Mouse (Mus musculus) neural tube, embryonic 13.5 days (tissue): ENCODE measurements around the gene Fbxw11. TPM values are rescaled to one million over a fixed set of nuclear protein-coding genes. Genes with fewer than 3 reads are reported as not detected.
"Not testable (repeated sequence)": the region's sequence is repeated elsewhere in the genome, so short reads cannot be mapped to it uniquely, and the experiment has no call there.

Source experiments
- ATAC-seq: fragments of 200-750 bp; cut with Nextera tagmentation; 2 replicates; pipeline ENCODE4 v1.8.0; 2017; ENCODE audit warnings: low read depth, mild to moderate bottlenecking, moderate TSS enrichment, moderate library complexity
- H3K27ac ChIP-seq: fragments of 300-500 bp; sonication (generic); replicated peaks from 2 replicates; pipeline ENCODE4 v1.5.1; 2015; ENCODE audit warnings: moderate library complexity, mild to moderate bottlenecking, inconsistent platforms
- H3K27me3 ChIP-seq: fragments of 300-500 bp; sonication (generic); 2 replicates; pipeline ENCODE4 v1.6.1; 2015; ENCODE audit warnings: mild to moderate bottlenecking, inconsistent platforms
- H3K36me3 ChIP-seq: fragments of 300-500 bp; sonication (generic); 2 replicates; pipeline ENCODE4 v1.6.1; 2015; ENCODE audit warnings: mild to moderate bottlenecking, inconsistent platforms
- H3K4me1 ChIP-seq: fragments of 300-500 bp; sonication (generic); replicated peaks from 2 replicates; pipeline ENCODE4 v1.6.1; 2015; ENCODE audit warnings: inconsistent platforms
- H3K4me2 ChIP-seq: fragments of 300-500 bp; sonication (generic); 2 replicates; pipeline ENCODE4 v1.6.1; 2015; ENCODE audit warnings: inconsistent platforms, mild to moderate bottlenecking, moderate library complexity
- H3K4me3 ChIP-seq: fragments of 300-500 bp; sonication (generic); 2 replicates; pipeline ENCODE4 v1.5.1; 2015; ENCODE audit warnings: mild to moderate bottlenecking, inconsistent platforms
- H3K9ac ChIP-seq: fragments of 300-500 bp; sonication (generic); 2 replicates; pipeline ENCODE4 v1.6.1; 2015; ENCODE audit warnings: moderate library complexity, mild to moderate bottlenecking, inconsistent platforms
- H3K9me3 ChIP-seq: fragments of 300-500 bp; sonication (generic); 2 replicates; pipeline ENCODE4 v1.6.1; 2016; ENCODE audit warnings: inconsistent platforms
- WGBS: fragments of 180-500 bp; shearing (Covaris S2); methylation state at CpG from one replicate; pipeline ENCODE4 v1.1.7; 2015; 5-methylcytosine and 5-hydroxymethylcytosine counted together
- polyA plus RNA-seq: library from polyadenylated mRNA; unstranded; fragments of >200 nt; fragmentation: Nextera tagmentation; extraction: Ambion mirVana; gene quantifications from 2 replicates; pipeline ENCODE4 v1.2.1, GENCODE M21; 2015

Gene Fbxw11
- polyA plus RNA-seq, 1 experiment from 2014 or later, result 106 TPM

- no peak for ATAC-seq
- Histone ChIP-seq H3K9me3 (no peaks in the 10 kb centered on the region), H3K4me2 (no peak overlapping the region), H3K27me3 (no peaks in the 10 kb centered on the region), H3K36me3 (no peaks in the 10 kb centered on the region), H3K4me1 (peaks cover 44% of the 10 kb centered on the region), H3K27ac (no peak overlapping the region), H3K4me3 (no peak overlapping the region), H3K9ac (no peak overlapping the region)
- WGBS, result 87% methylated on average over 5 of the region's 5 CpGs
Observed at GRCm38 (mm10) chr11:32682335-32683102, 40.0 kb downstream of the Fbxw11 start.

- WGBS, result 84% methylated on average over 3 of the region's 3 CpGs
- Histone ChIP-seq H3K27ac (no peak overlapping the region), H3K9ac (no peak overlapping the region), H3K4me2 (no peak overlapping the region), H3K27me3 (no peaks in the 10 kb centered on the region), H3K36me3 (no peaks in the 10 kb centered on the region), H3K9me3 (no peaks in the 10 kb centered on the region), H3K4me3 (no peak overlapping the region), H3K4me1 (peaks cover 31% of the 10 kb centered on the region)
- no peak for ATAC-seq
Observed at GRCm38 (mm10) chr11:32684690-32685254, 42.2 kb downstream of the Fbxw11 start.

- Histone ChIP-seq H3K9ac (no peak overlapping the region), H3K27ac (no peak overlapping the region), H3K27me3 (no peaks in the 10 kb centered on the region), H3K4me2 (no peak overlapping the region), H3K9me3 (no peaks in the 10 kb centered on the region), H3K36me3 (no peaks in the 10 kb centered on the region), H3K4me3 (no peak overlapping the region), H3K4me1 (peaks cover 18% of the 10 kb centered on the region)
- 95% methylated on average over 2 of the region's 2 CpGs for WGBS
- ATAC-seq, result no peak
Observed at GRCm38 (mm10) chr11:32688245-32688855, 45.8 kb downstream of the Fbxw11 start.

- no peaks in the 10 kb centered on the region for H3K36me3 ChIP-seq
- no peaks in the 10 kb centered on the region for H3K27me3 ChIP-seq
- H3K27ac ChIP-seq, result no peak overlapping the region
- WGBS, result 90% methylated on average over 1 of the region's 1 CpGs
- H3K4me1 ChIP-seq, result peaks cover 17% of the 10 kb centered on the region
- H3K4me3 ChIP-seq, result no peak overlapping the region
- no peak overlapping the region for H3K4me2 ChIP-seq
- no peaks in the 10 kb centered on the region for H3K9me3 ChIP-seq
- no peak for ATAC-seq
- H3K9ac ChIP-seq, result no peak overlapping the region
Observed at GRCm38 (mm10) chr11:32689510-32689909, 47.0 kb downstream of the Fbxw11 start.

- Histone ChIP-seq H3K9me3 (no peaks in the 10 kb centered on the region), H3K27me3 (no peaks in the 10 kb centered on the region), H3K4me3 (no peak overlapping the region), H3K4me2 (no peak overlapping the region), H3K36me3 (no peaks in the 10 kb centered on the region), H3K9ac (no peak overlapping the region), H3K27ac (no peak overlapping the region), H3K4me1 (peaks cover 32% of the 10 kb centered on the region)
- 86% methylated on average over 1 of the region's 1 CpGs for WGBS
- ATAC-seq, result no peak
Observed at GRCm38 (mm10) chr11:32692834-32693233, 50.3 kb downstream of the Fbxw11 start.

GRCm38 (mm10) chr11:32693431-32694141, 51.1 kb downstream of the Fbxw11 start:
- peak; percentile 51; the same call in 1 of the 2 replicates for ATAC-seq
- Histone ChIP-seq H3K36me3 (no peaks in the 10 kb centered on the region), H3K27ac (peak overlapping the region; percentile 54; the same call in 1 of the 2 replicates), H3K9me3 (no peaks in the 10 kb centered on the region), H3K4me2 (no peak overlapping the region), H3K4me1 (peaks cover 37% of the 10 kb centered on the region), H3K4me3 (no peak overlapping the region), H3K9ac (no peak overlapping the region), H3K27me3 (no peaks in the 10 kb centered on the region)
- 51% methylated on average over 7 of the region's 7 CpGs for WGBS

GRCm38 (mm10) chr11:32694322-32695003, 51.9 kb downstream of the Fbxw11 start:
- H3K4me3 ChIP-seq, H3K9me3 ChIP-seq, H3K9ac ChIP-seq, ATAC-seq, H3K27me3 ChIP-seq, H3K4me2 ChIP-seq, H3K36me3 ChIP-seq: not testable (repeated sequence)
- WGBS, result 54% methylated on average over 9 of the region's 9 CpGs
- Histone ChIP-seq H3K27ac (peak overlapping the region; percentile 54; the same call in 1 of the 2 replicates), H3K4me1 (peaks cover 37% of the 10 kb centered on the region)

GRCm38 (mm10) chr11:32696446-32697090, 54.0 kb downstream of the Fbxw11 start:
- no peak overlapping the region for H3K27ac ChIP-seq
- H3K9me3 ChIP-seq, result no peaks in the 10 kb centered on the region
- peaks cover 40% of the 10 kb centered on the region for H3K4me1 ChIP-seq
- H3K4me2 ChIP-seq, result no peak overlapping the region
- no peak for ATAC-seq
- no peaks in the 10 kb centered on the region for H3K36me3 ChIP-seq
- 51% methylated on average over 2 of the region's 2 CpGs for WGBS
- H3K9ac ChIP-seq, result no peak overlapping the region
- H3K27me3 ChIP-seq, result no peaks in the 10 kb centered on the region
- H3K4me3 ChIP-seq, result no peak overlapping the region

- Histone ChIP-seq H3K36me3 (no peaks in the 10 kb centered on the region), H3K9me3 (no peaks in the 10 kb centered on the region), H3K9ac (no peak overlapping the region), H3K27ac (no peak overlapping the region), H3K27me3 (no peaks in the 10 kb centered on the region), H3K4me2 (no peak overlapping the region), H3K4me3 (no peak overlapping the region), H3K4me1 (peaks cover 46% of the 10 kb centered on the region)
- no peak for ATAC-seq
- 71% methylated on average over 3 of the region's 3 CpGs for WGBS
Observed at GRCm38 (mm10) chr11:32697695-32698094, 55.2 kb downstream of the Fbxw11 start.

GRCm38 (mm10) chr11:32699913-32700493, 57.5 kb downstream of the Fbxw11 start:
- 93% methylated on average over 3 of the region's 3 CpGs for WGBS
- Histone ChIP-seq H3K36me3 (no peaks in the 10 kb centered on the region), H3K9ac (no peak overlapping the region), H3K4me3 (no peak overlapping the region), H3K4me2 (no peak overlapping the region), H3K9me3 (no peaks in the 10 kb centered on the region), H3K27me3 (no peaks in the 10 kb centered on the region), H3K4me1 (peaks cover 51% of the 10 kb centered on the region), H3K27ac (no peak overlapping the region)
- ATAC-seq, result no peak

GRCm38 (mm10) chr11:32701566-32701965, 59.0 kb downstream of the Fbxw11 start:
- WGBS, result 65% methylated on average over 3 of the region's 3 CpGs
- Histone ChIP-seq H3K4me2 (no peak overlapping the region), H3K27me3 (no peaks in the 10 kb centered on the region), H3K36me3 (no peaks in the 10 kb centered on the region), H3K4me3 (no peak overlapping the region), H3K27ac (no peak overlapping the region), H3K4me1 (peaks cover 39% of the 10 kb centered on the region), H3K9me3 (no peaks in the 10 kb centered on the region), H3K9ac (no peak overlapping the region)
- no peak for ATAC-seq
